Mouse (Mus musculus): ENCODE data around the gene Rpl36a-ps1. TPM values are rescaled to one million over a fixed set of nuclear protein-coding genes. Genes with fewer than 3 reads are reported as not detected.

Gene Rpl36a-ps1
- polyA plus RNA-seq, 1 experiment from 2014 or later, result 2.3 TPM

Other genes with a start within 250 kb of the Rpl36a-ps1 start
- 96.5 and 109 TPM in 2 replicates for gene Mzt1, start 51.8 kb upstream of the Rpl36a-ps1 start, polyA plus RNA-seq (2016; fragmentation: Nextera tagmentation; extraction: Ambion mirVana)
- 93.2 and 95.5 TPM in 2 replicates for gene Bora, start 51.9 kb upstream of the Rpl36a-ps1 start, polyA plus RNA-seq (2016; fragmentation: Nextera tagmentation; extraction: Ambion mirVana)
- 20.3 and 22.1 TPM in 2 replicates for gene Pibf1, start 105.1 kb upstream of the Rpl36a-ps1 start, polyA plus RNA-seq (2016; fragmentation: Nextera tagmentation; extraction: Ambion mirVana)
- 44.0 TPM in 2 replicates for gene Dis3, start 105.5 kb upstream of the Rpl36a-ps1 start, polyA plus RNA-seq (2016; fragmentation: Nextera tagmentation; extraction: Ambion mirVana)

All from forebrain, embryonic 10.5 days (tissue).